Mouse (Mus musculus) kidney, postnatal 14 days (tissue): Measurements from ENCODE around the gene Gadd45gip1.

ENCODE experiments used
- DNase-seq: peaks from one replicate; pipeline ENCODE4 v3.0.0; 2022; ENCODE audit warnings: mixed read lengths

The Gadd45gip1 gene

GRCm38 (mm10) chr8:84856864-84857441, 25.6 kb downstream of the Gadd45gip1 start, which contains the start of gene Farsa:
TSS of gene Farsa (plus strand) at chr8:84856989.
- peak; percentile 94 for DNase-seq

- DNase-seq: peak; percentile 87
These were observed 40.3 kb downstream of the Gadd45gip1 start, which contains the start of gene Syce2 for GRCm38 (mm10) chr8:84871376-84872308. TSS of gene Syce2 (plus strand) at chr8:84872111.

- DNase-seq: peak; percentile 47
These were observed 41.1 kb downstream of the Gadd45gip1 start for GRCm38 (mm10) chr8:84872309-84872965.

GRCm38 (mm10) chr8:84873016-84873415, 41.7 kb downstream of the Gadd45gip1 start:
- no peak for DNase-seq

- DNase-seq: no peak
These were observed 43.0 kb downstream of the Gadd45gip1 start for GRCm38 (mm10) chr8:84874339-84874738.

- DNase-seq: no peak
These were observed 46.1 kb downstream of the Gadd45gip1 start for GRCm38 (mm10) chr8:84877297-84878035.

GRCm38 (mm10) chr8:84878915-84879314, 47.6 kb downstream of the Gadd45gip1 start:
- DNase-seq: no peak

- DNase-seq: no peak
These were observed 53.4 kb downstream of the Gadd45gip1 start for GRCm38 (mm10) chr8:84884728-84885127.
